Mouse (Mus musculus) embryo, embryonic 11 days (tissue): ENCODE measurements around the gene Slc16a13.

Source experiments
- DNase-seq: peaks from one replicate; pipeline ENCODE4 v3.0.0-alpha.2; 2015

Slc16a13 gene

GRCm38 (mm10) chr11:70230239-70230727, 9.4 kb upstream of the Slc16a13 start:
- peak; percentile 90 for DNase-seq

- DNase-seq: peak; percentile 47
These were observed 8.6 kb upstream of the Slc16a13 start, which contains the start of gene Bcl6b for GRCm38 (mm10) chr11:70229260-70230010. Gene Bcl6b (minus strand): TSS chr11:70229798.

- peak; percentile 89 for DNase-seq
These were observed 8.0 kb upstream of the Slc16a13 start for GRCm38 (mm10) chr11:70228828-70229227.

- no peak for DNase-seq
These were observed 6.9 kb upstream of the Slc16a13 start for GRCm38 (mm10) chr11:70227661-70228245.

- DNase-seq: no peak
These were observed 6.3 kb upstream of the Slc16a13 start for GRCm38 (mm10) chr11:70227126-70227525.

- no peak for DNase-seq
These were observed 5.7 kb upstream of the Slc16a13 start for GRCm38 (mm10) chr11:70226602-70226890.

GRCm38 (mm10) chr11:70225798-70226601, 5.1 kb upstream of the Slc16a13 start:
- peak; percentile 30 for DNase-seq

- no peak for DNase-seq
These were observed 2.9 kb upstream of the Slc16a13 start for GRCm38 (mm10) chr11:70223724-70224123.

GRCm38 (mm10) chr11:70221603-70222500, 988 bp upstream of the Slc16a13 start:
- DNase-seq: no peak

GRCm38 (mm10) chr11:70220323-70220722, 541 bp downstream of the Slc16a13 start:
- no peak for DNase-seq

- no peak for DNase-seq
These were observed 991 bp downstream of the Slc16a13 start for GRCm38 (mm10) chr11:70219873-70220272.

- no peak for DNase-seq
These were observed 2.0 kb downstream of the Slc16a13 start for GRCm38 (mm10) chr11:70218741-70219470.

GRCm38 (mm10) chr11:70218039-70218438, 2.8 kb downstream of the Slc16a13 start:
- DNase-seq: no peak

- DNase-seq: no peak
These were observed 4.8 kb downstream of the Slc16a13 start for GRCm38 (mm10) chr11:70216103-70216502.

- DNase-seq: no peak
These were observed 5.6 kb downstream of the Slc16a13 start for GRCm38 (mm10) chr11:70215301-70215700.

GRCm38 (mm10) chr11:70214856-70215209, 6.0 kb downstream of the Slc16a13 start:
- peak; percentile 23 for DNase-seq

- DNase-seq: peak; percentile 40
These were observed 6.5 kb downstream of the Slc16a13 start for GRCm38 (mm10) chr11:70214191-70214855.

- no peak for DNase-seq
These were observed 7.1 kb downstream of the Slc16a13 start for GRCm38 (mm10) chr11:70213736-70214135.

GRCm38 (mm10) chr11:70212896-70213295, 8.0 kb downstream of the Slc16a13 start:
- DNase-seq: peak; percentile 81

- DNase-seq: no peak
These were observed 8.4 kb downstream of the Slc16a13 start, which contains the start of gene Slc16a11 for GRCm38 (mm10) chr11:70212423-70212822. Gene Slc16a11 (plus strand): TSS chr11:70212752.

- no peak for DNase-seq
These were observed 8.9 kb downstream of the Slc16a13 start for GRCm38 (mm10) chr11:70211972-70212371.
